34 mouse cellular contexts compared by ENCODE assay signal in genomic region chr8:90356729-90357128, GRCm38 (mm10). TPM values are rescaled to one million over a fixed set of nuclear protein-coding genes. Genes with fewer than 3 reads are reported as not detected.
DNase-seq lines count a peak whose midpoint lies in the region; ATAC-seq lines count a peak whose summit lies in the region.
"Had no signal": no experiment of that assay in that cellular context is flagged by ENCODE, and none has a peak within 500 bp of the region (broad histone marks: within the 10 kb centered on the region; RNA-seq: fewer than 3 reads in every experiment).

No protein-coding gene starts in this region.

- DNase-seq in 416B (ENCODE audit: low read depth), result peak; percentile 2
- DNase-seq in thymus, postnatal 25 days, result peak; percentile 43
- no peak for DNase-seq in layer of hippocampus, adult 18-20 months (ENCODE audit: low spot score in 2 of 2)
- no peak for DNase-seq in hindbrain, embryonic 11.5 days (ENCODE audit: low spot score)
- DNase-seq: adrenal gland, adult 2 months; adrenal gland, postnatal 36 days; B cell, adult 2 months; cerebellum, adult 8-10 months; cerebellum, postnatal 36 days; embryo, embryonic 11 days; gastrocnemius, postnatal 36 days; heart, postnatal 14 days; kidney, postnatal 14 days; lung, embryonic 14.5 days; lung, postnatal 14 days; midbrain, embryonic 14.5 days; right cerebral cortex, postnatal 25 days; spleen, adult 18-20 months had no signal

- WGBS in hindbrain, embryonic 16.5 days, result 84% methylated on average over 3 of the region's 3 CpGs
- WGBS in hindbrain, embryonic 11.5 days, result 83% methylated on average over 3 of the region's 3 CpGs

- no peak overlapping the region for H3K4me2 ChIP-seq in hindbrain, embryonic 16.5 days (ENCODE audit: low read length)
- H3K4me2 ChIP-seq in hindbrain, embryonic 11.5 days (replicated peaks; ENCODE audit: low read depth, low read length), result no peak overlapping the region
- H3K4me2 ChIP-seq: embryonic facial prominence, embryonic 12.5 days; heart, embryonic 13.5 days; hindbrain, embryonic 12.5 days; limb, embryonic 12.5 days; liver, embryonic 15.5 days; lung, embryonic 14.5 days; neural tube, embryonic 15.5 days had no signal

- H3K9ac ChIP-seq in hindbrain, embryonic 16.5 days (ENCODE audit: low read depth, low read length), result no peak overlapping the region
- H3K9ac ChIP-seq in hindbrain, embryonic 11.5 days (ENCODE audit: low read depth, low read length), result no peak overlapping the region
- H3K9ac ChIP-seq: embryonic facial prominence, embryonic 12.5 days; heart, embryonic 13.5 days; hindbrain, embryonic 12.5 days; limb, embryonic 12.5 days; liver, embryonic 15.5 days; lung, embryonic 14.5 days; neural tube, embryonic 15.5 days had no signal

- H3K27me3 ChIP-seq in hindbrain, embryonic 16.5 days (replicated peaks; ENCODE audit: control insufficient read depth, insufficient read depth, low read length), result no peaks in the 10 kb centered on the region
- H3K27me3 ChIP-seq in hindbrain, embryonic 11.5 days (ENCODE audit: control insufficient read depth, insufficient read depth, low read length), result no peaks in the 10 kb centered on the region
- H3K27me3 ChIP-seq: embryonic facial prominence, embryonic 12.5 days; heart, embryonic 13.5 days; hindbrain, embryonic 12.5 days; limb, embryonic 12.5 days; liver, embryonic 15.5 days; megakaryocyte, embryonic 14.5 days; neural tube, embryonic 15.5 days had no signal

- H3K36me3 ChIP-seq in hindbrain, embryonic 16.5 days (ENCODE audit: control insufficient read depth, insufficient read depth, low read length), result no peaks in the 10 kb centered on the region
- no peaks in the 10 kb centered on the region for H3K36me3 ChIP-seq in hindbrain, embryonic 11.5 days (ENCODE audit: control insufficient read depth, insufficient read depth, low read length)
- H3K36me3 ChIP-seq: embryonic facial prominence, embryonic 12.5 days; heart, embryonic 13.5 days; hindbrain, embryonic 12.5 days; limb, embryonic 12.5 days; liver, embryonic 15.5 days; neural tube, embryonic 15.5 days had no signal

- H3K9me3 ChIP-seq in hindbrain, embryonic 16.5 days (ENCODE audit: control insufficient read depth, low read length), result peaks cover 2% of the 10 kb centered on the region; the same call in 1 of the 2 replicates
- no peaks in the 10 kb centered on the region for H3K9me3 ChIP-seq in hindbrain, embryonic 11.5 days (ENCODE audit: control insufficient read depth, low read length)
- H3K9me3 ChIP-seq: embryonic facial prominence, embryonic 12.5 days; heart, embryonic 13.5 days; hindbrain, embryonic 12.5 days; liver, embryonic 15.5 days; neural tube, embryonic 15.5 days had no signal

- no peak overlapping the region for H3K4me3 ChIP-seq in hindbrain, embryonic 16.5 days (ENCODE audit: low read length)
- no peak overlapping the region for H3K4me3 ChIP-seq in hindbrain, embryonic 11.5 days (ENCODE audit: low read depth, low read length)
- H3K4me3 ChIP-seq: embryonic facial prominence, embryonic 12.5 days; heart, embryonic 13.5 days; hindbrain, embryonic 12.5 days; limb, embryonic 12.5 days; liver, embryonic 15.5 days; megakaryocyte, embryonic 14.5 days; neural tube, embryonic 15.5 days had no signal

- H3K27ac ChIP-seq in hindbrain, embryonic 16.5 days (ENCODE audit: low read depth, low read length), result no peak overlapping the region
- H3K27ac ChIP-seq in hindbrain, embryonic 11.5 days (ENCODE audit: low read depth, low read length), result no peak overlapping the region
- H3K27ac ChIP-seq: embryonic facial prominence, embryonic 12.5 days; heart, embryonic 13.5 days; hindbrain, embryonic 12.5 days; limb, embryonic 12.5 days; liver, embryonic 15.5 days; neural tube, embryonic 15.5 days had no signal

- peak; percentile 97 for ATAC-seq in common myeloid progenitor, adult 5-6 weeks (replicated peaks; ENCODE audit: low read depth, poor library complexity, severe bottlenecking)
- ATAC-seq in megakaryocyte progenitor cell, adult 5-6 weeks (replicated peaks; ENCODE audit: poor library complexity), result peak; percentile 93
- ATAC-seq in hindbrain, embryonic 16.5 days, result no peak
- no peak for ATAC-seq in hindbrain, embryonic 11.5 days (ENCODE audit: low FRiP score)
- ATAC-seq: activated CD4-positive, CD25-positive, alpha-beta regulatory T cell, adult 4 months; forebrain, embryonic 14.5 days; intestine, postnatal 0 days had no signal

- peaks cover 9% of the 10 kb centered on the region; the same call in 1 of the 2 replicates for H3K4me1 ChIP-seq in hindbrain, embryonic 16.5 days (ENCODE audit: control insufficient read depth, insufficient read depth, low read depth, low read length)
- no peaks in the 10 kb centered on the region for H3K4me1 ChIP-seq in hindbrain, embryonic 11.5 days (replicated peaks; ENCODE audit: control insufficient read depth, insufficient read depth, low read length)
- H3K4me1 ChIP-seq: embryonic facial prominence, embryonic 12.5 days; limb, embryonic 12.5 days; liver, embryonic 15.5 days; megakaryocyte, embryonic 14.5 days had no signal

RNA-seq across cellular contexts. Expression of gene Tox3, which starts 8.6 kb away (rescaled TPM):
- total RNA-seq in common myeloid progenitor, adult 5-6 weeks (2017), result not detected in 2 replicates
- total RNA-seq in megakaryocyte progenitor cell, adult 5-6 weeks (2015), result not detected in 2 replicates
- total RNA-seq in megakaryocyte progenitor cell, adult 5-6 weeks (2017), result 0.27 TPM in 1 of 2 replicates, not detected in the other
- 10 to 100 TPM; 12.8 to 14.9 TPM for total RNA-seq in layer of hippocampus, adult 18-20 months (2021)
- 11.2 and 12.8 TPM in 2 replicates for polyA plus RNA-seq in hindbrain, embryonic 16.5 days (2015; fragmentation: Nextera tagmentation; extraction: Ambion mirVana)
- polyA plus RNA-seq in hindbrain, embryonic 11.5 days (2014; fragmentation: Nextera tagmentation; extraction: Ambion mirVana), result 29.9 and 40.4 TPM in 2 replicates
- total RNA-seq: gastrocnemius, adult 18-20 months; liver, adult 2 months; monocyte, adult 5-6 weeks had no signal
- polyA plus RNA-seq: activated CD4-positive, CD25-positive, alpha-beta regulatory T cell, adult 4 months had no signal

Comparison
In these comparisons a context has a peak if more than half of its experiments do, and no peak if none do; other contexts are left out.
1. DNase-seq: peak in 416B (single experiment) and thymus, postnatal 25 days (single experiment); none in layer of hippocampus, adult 18-20 months (0 of 2) and hindbrain, embryonic 11.5 days (single experiment).
2. ATAC-seq: peak in common myeloid progenitor, adult 5-6 weeks (single experiment) and megakaryocyte progenitor cell, adult 5-6 weeks (single experiment); none in hindbrain, embryonic 16.5 days (single experiment) and hindbrain, embryonic 11.5 days (single experiment).
3. RNA of gene Tox3, which starts 8.6 kb away (total RNA-seq): 12.8 to 14.9 TPM in layer of hippocampus, adult 18-20 months; not detected in common myeloid progenitor, adult 5-6 weeks and 0.27 TPM in megakaryocyte progenitor cell, adult 5-6 weeks; every median in the first group is over 10 times any median in the second.